Mouse (Mus musculus): ENCODE data around the gene Stx6.

DNA sequence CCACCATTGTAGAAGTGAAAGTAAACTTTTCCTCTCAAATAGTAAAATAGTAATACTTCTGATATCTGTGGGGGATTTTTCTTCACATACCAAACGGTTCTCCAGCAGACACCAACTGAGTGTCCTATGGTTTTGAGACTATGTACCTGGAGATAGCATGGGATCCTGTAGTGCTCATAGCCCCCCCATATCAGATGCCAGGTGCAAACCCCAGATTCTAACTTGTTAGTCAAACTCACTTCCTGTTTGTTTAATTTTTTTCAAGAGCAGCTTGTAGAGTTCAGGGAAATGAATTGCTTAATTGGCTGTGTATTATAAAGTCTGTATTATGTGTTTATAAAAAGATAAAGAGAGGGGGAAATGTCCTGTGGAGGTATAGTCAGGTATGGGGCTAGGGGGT is 15.9 kb downstream of the Stx6 start:
- no peak for TF ChIP-seq POLR2A (IDR thresholded peaks at IDR 0.05; ENCODE audit: extremely low read depth, insufficient read depth, low read length)
- no peak for TF ChIP-seq CTCF (IDR thresholded peaks at IDR 0.05; ENCODE audit: low read depth, low read length)
